Mouse (Mus musculus) C2C12 (cell line): ENCODE measurements around the gene Tmtc1. TPM values are rescaled to one million over a fixed set of nuclear protein-coding genes. Genes with fewer than 3 reads are reported as not detected.

ENCODE experiments used
- H3K27me3 ChIP-seq: one replicate; pipeline ENCODE4 v1.6.1; 2011; ENCODE audit not compliant: control insufficient read depth, insufficient read depth, insufficient read length
- H3K36me3 ChIP-seq: one replicate; pipeline ENCODE4 v1.6.1; 2011; ENCODE audit not compliant: control insufficient read depth, insufficient read depth
- H3K4me3 ChIP-seq: one replicate; pipeline ENCODE4 v1.5.1; 2011; ENCODE audit warnings: mild to moderate bottlenecking, control low read depth; ENCODE audit not compliant: poor library complexity, insufficient read depth, severe bottlenecking
- H3K79me2 ChIP-seq: one replicate; pipeline ENCODE4 v1.6.1; 2011; ENCODE audit not compliant: control insufficient read depth, insufficient read depth
- H3K79me3 ChIP-seq: one replicate; pipeline ENCODE4 v1.6.1; 2011; ENCODE audit warnings: low read depth, control low read depth
- H3ac ChIP-seq: one replicate; pipeline ENCODE3; 2011; ENCODE audit warnings: low read depth; ENCODE audit not compliant: control insufficient read depth, insufficient read length
- CEBPB ChIP-seq: IDR thresholded peaks from one replicate; pipeline ENCODE4 v1.6.1; 2011; ENCODE audit warnings: low read depth, mild to moderate bottlenecking, control low read depth, moderate library complexity
- CTCF ChIP-seq: IDR thresholded peaks from one replicate; pipeline ENCODE4 v1.5.1; 2011; ENCODE audit not compliant: control insufficient read depth, insufficient read depth, insufficient read length
- FOSL1 ChIP-seq: IDR thresholded peaks from one replicate; pipeline ENCODE4 v1.8.0; 2011; ENCODE audit warnings: mild to moderate bottlenecking, low read length; ENCODE audit not compliant: poor library complexity, insufficient read depth, severe bottlenecking
- MAX ChIP-seq: IDR thresholded peaks from one replicate; pipeline ENCODE4 v1.6.1; 2011; ENCODE audit warnings: mild to moderate bottlenecking, control low read depth
- MYOD1 ChIP-seq: IDR thresholded peaks from one replicate; pipeline ENCODE4 v1.6.1; 2011; ENCODE audit warnings: low read depth; ENCODE audit not compliant: control insufficient read depth, insufficient read length
- MYOG ChIP-seq: IDR thresholded peaks from one replicate; pipeline ENCODE4 v1.6.1; 2011; ENCODE audit not compliant: control insufficient read depth, insufficient read length; ENCODE audit errors: extremely low read depth
- USF1 ChIP-seq: IDR thresholded peaks from one replicate; pipeline ENCODE4 v1.6.1; 2011; ENCODE audit warnings: low read depth, mild to moderate bottlenecking, control low read depth, moderate library complexity
- polyA plus RNA-seq: library from polyadenylated mRNA; unstranded; fragments of >200 nt; fragmentation: generic; extraction: Trizol; gene quantifications from one replicate; pipeline ENCODE4 v1.2.1, GENCODE M21; 2012; ENCODE audit warnings: missing spikeins

The Tmtc1 gene
- polyA plus RNA-seq, 1 experiment = not detected

DNA sequence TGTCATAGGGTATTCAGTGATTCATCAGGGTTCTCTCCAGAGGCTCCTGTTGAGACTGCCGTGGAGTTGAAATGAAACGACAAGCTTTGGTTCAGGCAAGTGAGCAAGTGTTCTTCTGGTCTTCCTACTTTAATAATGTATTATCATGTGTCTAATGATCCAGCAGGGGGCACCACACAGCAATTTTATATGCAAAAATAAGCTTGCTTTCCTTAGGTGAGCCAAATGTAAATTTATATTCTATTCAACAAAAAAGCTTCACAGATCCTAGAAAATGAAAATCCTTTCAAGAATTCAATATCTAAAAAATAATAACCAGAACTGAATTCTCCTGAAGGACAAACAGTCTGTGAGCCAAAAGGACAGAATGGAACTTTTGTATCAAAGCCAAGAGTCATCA is 195.6 kb downstream of the Tmtc1 start:
- Histone ChIP-seq H3K36me3 (no peaks in the 10 kb centered on the region), H3ac (no peak overlapping the region), H3K4me3 (no peak overlapping the region), H3K27me3 (peaks cover 8% of the 10 kb centered on the region), H3K79me3 (no peaks in the 10 kb centered on the region), H3K79me2 (no peaks in the 10 kb centered on the region)
- no peak for TF ChIP-seq CTCF

DNA sequence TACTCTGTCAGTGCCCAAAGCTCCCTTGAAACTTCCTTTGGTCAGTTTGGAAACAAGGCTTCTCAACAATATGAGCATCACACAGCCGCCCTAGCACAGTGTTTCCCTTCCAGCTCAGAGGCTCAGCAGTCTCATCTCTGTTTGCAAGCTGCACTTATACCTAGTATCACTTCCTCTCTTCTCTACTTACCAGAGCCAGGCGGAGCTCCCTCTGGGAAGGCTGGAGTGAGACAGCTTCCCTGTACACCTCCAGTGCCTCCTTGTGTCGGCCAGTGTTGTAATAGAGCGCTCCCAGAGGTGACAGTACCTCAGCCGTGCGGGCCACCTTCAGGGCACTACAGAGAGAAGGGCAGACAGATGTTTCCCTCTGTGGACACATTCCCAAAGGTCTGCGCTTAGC is 197.6 kb downstream of the Tmtc1 start:
- Histone ChIP-seq H3K79me3 (no peaks in the 10 kb centered on the region), H3K4me3 (no peak overlapping the region), H3K27me3 (peaks cover 8% of the 10 kb centered on the region), H3K79me2 (no peaks in the 10 kb centered on the region), H3ac (no peak overlapping the region), H3K36me3 (no peaks in the 10 kb centered on the region)
- no peak for TF ChIP-seq MAX
- TF ChIP-seq USF1 = no peak
- TF ChIP-seq CTCF = no peak
- no peak for TF ChIP-seq MYOG
- TF ChIP-seq MYOD1 = no peak
- TF ChIP-seq CEBPB = no peak
- TF ChIP-seq FOSL1 = no peak

DNA sequence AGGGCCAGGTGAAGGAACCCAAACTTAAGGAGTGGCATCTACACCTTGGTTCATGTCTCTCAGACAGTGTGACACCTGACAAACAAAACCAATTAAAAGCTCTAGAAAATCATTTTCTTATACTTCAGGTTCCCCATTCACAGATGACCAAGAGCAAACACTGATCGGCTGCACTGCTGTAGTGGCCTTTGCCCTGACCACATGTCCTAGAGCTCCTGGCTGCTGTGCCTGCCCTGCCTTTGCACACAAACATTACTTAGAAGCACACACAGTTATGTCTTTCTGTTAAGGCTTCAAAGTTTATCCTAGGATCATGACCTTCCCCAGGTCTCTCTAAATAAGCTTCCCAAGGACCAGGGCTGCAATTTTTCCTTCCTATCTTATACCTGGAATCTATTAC is 199.4 kb downstream of the Tmtc1 start:
- Histone ChIP-seq H3K36me3 (no peaks in the 10 kb centered on the region), H3K4me3 (no peak overlapping the region), H3ac (no peak overlapping the region), H3K79me3 (no peaks in the 10 kb centered on the region), H3K27me3 (peaks cover 8% of the 10 kb centered on the region), H3K79me2 (no peaks in the 10 kb centered on the region)
- TF ChIP-seq CEBPB (no peak), USF1 (no peak), MYOG (no peak), CTCF (no peak), MAX (no peak), FOSL1 (no peak), MYOD1 (no peak)

DNA sequence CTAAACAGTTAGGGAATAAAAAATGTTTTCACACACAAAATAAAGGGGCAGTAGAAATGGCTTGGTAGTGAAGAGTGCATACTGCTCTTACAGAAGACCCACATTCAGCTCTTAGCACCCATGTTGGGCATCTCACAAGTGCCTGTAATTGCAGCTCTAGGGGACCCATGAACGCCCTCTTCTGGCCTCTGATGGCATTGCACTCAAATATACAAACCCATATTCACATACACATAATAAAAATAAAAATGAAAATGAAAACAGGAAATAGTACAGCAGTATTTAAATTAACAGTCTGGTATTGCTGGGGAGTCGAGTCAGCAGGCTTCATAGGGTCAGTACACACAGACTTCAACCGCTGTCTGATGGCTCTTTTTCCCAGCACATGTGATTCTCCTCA is 201.9 kb downstream of the Tmtc1 start:
- H3K79me2 ChIP-seq = no peaks in the 10 kb centered on the region
- no peaks in the 10 kb centered on the region for H3K79me3 ChIP-seq
- TF ChIP-seq USF1 (no peak), MAX (no peak), CTCF (no peak), MYOD1 (no peak), CEBPB (no peak), MYOG (no peak)
- H3K36me3 ChIP-seq = no peaks in the 10 kb centered on the region
- H3ac ChIP-seq = no peak overlapping the region
- no peak overlapping the region for H3K4me3 ChIP-seq
- peaks cover 5% of the 10 kb centered on the region for H3K27me3 ChIP-seq

DNA sequence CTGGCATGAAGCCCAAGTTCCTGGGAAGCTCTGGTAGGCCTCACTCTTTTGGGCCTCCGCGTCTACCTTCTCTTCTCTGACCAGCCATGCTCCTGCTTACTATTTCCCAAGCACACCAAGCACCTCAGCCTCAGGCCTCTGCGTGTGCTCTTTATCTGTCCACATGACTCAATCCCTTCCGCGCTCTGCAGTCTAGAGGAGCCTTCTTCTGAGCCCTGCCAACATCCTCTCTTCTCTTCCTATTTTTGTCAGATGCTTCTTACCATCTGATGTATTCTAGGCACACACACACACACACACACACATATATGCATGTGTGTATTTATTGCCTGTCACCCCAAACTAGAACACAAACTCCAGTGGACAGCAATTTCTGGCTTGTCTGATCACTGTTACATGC is 202.5 kb downstream of the Tmtc1 start:
- Histone ChIP-seq H3K36me3 (no peaks in the 10 kb centered on the region), H3K4me3 (no peak overlapping the region), H3K27me3 (peaks cover 5% of the 10 kb centered on the region), H3ac (no peak overlapping the region), H3K79me2 (no peaks in the 10 kb centered on the region), H3K79me3 (no peaks in the 10 kb centered on the region)
- no peak for TF ChIP-seq MYOD1
- no peak for TF ChIP-seq USF1
- no peak for TF ChIP-seq MYOG
- no peak for TF ChIP-seq MAX
- no peak for TF ChIP-seq CTCF
- TF ChIP-seq CEBPB = no peak
- no peak for TF ChIP-seq FOSL1

DNA sequence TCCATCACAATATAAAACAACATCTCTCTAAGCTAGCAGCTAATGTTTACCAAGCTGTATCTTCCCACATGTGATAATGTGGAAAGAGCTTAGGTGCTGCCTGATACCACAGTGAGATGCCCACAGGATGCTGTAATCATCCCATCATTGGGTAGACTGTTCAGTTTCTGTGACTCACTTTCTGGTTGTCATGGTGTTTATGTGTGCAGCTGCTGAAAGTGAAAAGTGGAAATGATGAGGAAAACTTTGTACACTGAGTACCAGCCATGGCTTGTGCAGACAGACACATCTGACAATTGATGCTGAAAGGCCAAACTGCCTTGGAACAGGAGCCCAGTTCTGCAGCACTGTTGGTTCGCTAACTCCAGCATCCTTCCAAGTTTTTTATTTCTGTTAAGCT is 204.9 kb downstream of the Tmtc1 start:
- Histone ChIP-seq H3K79me2 (no peaks in the 10 kb centered on the region), H3K36me3 (no peaks in the 10 kb centered on the region), H3K4me3 (no peak overlapping the region), H3K79me3 (no peaks in the 10 kb centered on the region), H3K27me3 (no peaks in the 10 kb centered on the region), H3ac (no peak overlapping the region)
- TF ChIP-seq USF1 = no peak
- TF ChIP-seq MYOD1 = peak; percentile 45
- no peak for TF ChIP-seq CTCF
- TF ChIP-seq MYOG = no peak
- TF ChIP-seq FOSL1 = no peak
